In genomic region chr7:73557671-73558265, GRCm38 (mm10) we compare ENCODE assay signal across 8 mouse cellular contexts. TPM values are rescaled to one million over a fixed set of nuclear protein-coding genes. Genes with fewer than 3 reads are reported as not detected.
A peak's percentile ranks its signal among the peaks of the same experiment; 100 is the strongest.
DNase-seq lines count a peak whose midpoint lies in the region; ATAC-seq and TF ChIP-seq lines count a peak whose summit lies in the region.

No protein-coding gene starts in this region.

- peaks cover 5% of the 10 kb centered on the region; the same call in 1 of the 2 replicates for H3K4me1 ChIP-seq in brown adipose tissue, adult 24 weeks (ENCODE audit: control insufficient read depth, insufficient read depth, insufficient read length, low read length)
- H3K4me1 ChIP-seq in forebrain, embryonic 14.5 days (ENCODE audit: control insufficient read depth, insufficient read depth, low read length): peaks cover 4% of the 10 kb centered on the region; the same call in 1 of the 2 replicates
- peaks cover 4% of the 10 kb centered on the region; the same call in 1 of the 2 replicates for H3K4me1 ChIP-seq in hindbrain, postnatal 0 days (ENCODE audit: insufficient read depth, low read length)
- H3K4me1 ChIP-seq in limb, embryonic 15.5 days: peaks cover 9% of the 10 kb centered on the region
- peaks cover 22% of the 10 kb centered on the region for H3K4me1 ChIP-seq in neural tube, embryonic 13.5 days (replicated peaks)

- TF ChIP-seq CTCF in hindbrain, postnatal 0 days (IDR thresholded peaks at IDR 0.05; ENCODE audit: low read depth): no peak

- H3K9me3 ChIP-seq in forebrain, embryonic 14.5 days (replicated peaks; ENCODE audit: control insufficient read depth, low read length): no peaks in the 10 kb centered on the region
- no peaks in the 10 kb centered on the region for H3K9me3 ChIP-seq in hindbrain, postnatal 0 days (ENCODE audit: low read length)
- H3K9me3 ChIP-seq in limb, embryonic 15.5 days: no peaks in the 10 kb centered on the region
- no peaks in the 10 kb centered on the region for H3K9me3 ChIP-seq in neural tube, embryonic 13.5 days

- H3K27ac ChIP-seq in brown adipose tissue, adult 24 weeks (replicated peaks; ENCODE audit: low read depth, low read length): peak overlapping the region; percentile 99
- H3K27ac ChIP-seq in forebrain, embryonic 14.5 days (ENCODE audit: low read depth, low read length): peak overlapping the region; percentile 100
- peak overlapping the region; percentile 100 for H3K27ac ChIP-seq in hindbrain, postnatal 0 days
- peak overlapping the region; percentile 100 for H3K27ac ChIP-seq in limb, embryonic 15.5 days
- peak overlapping the region; percentile 100 for H3K27ac ChIP-seq in neural tube, embryonic 13.5 days (replicated peaks)

- ATAC-seq in forebrain, embryonic 14.5 days: peak; percentile 6
- peak; percentile 3; the same call in 1 of the 2 replicates for ATAC-seq in hindbrain, postnatal 0 days
- no peak for ATAC-seq in limb, embryonic 15.5 days (ENCODE audit: insufficient number of reproducible peaks, low FRiP score, low TSS enrichment, low read depth)
- peak; percentile 44 for ATAC-seq in neural tube, embryonic 13.5 days (ENCODE audit: low read depth)

- peak; percentile 53 to 61 for DNase-seq in layer of hippocampus, postnatal 10 days (ENCODE audit: low spot score in 2 of 2)
- DNase-seq in layer of hippocampus, adult 9-10 months (ENCODE audit: low spot score): no peak
- DNase-seq in forebrain, embryonic 14.5 days (ENCODE audit: low spot score): no peak
- DNase-seq in hindbrain, postnatal 0 days (ENCODE audit: low spot score): peak; percentile 50
- peak; percentile 65 for DNase-seq in thymus, postnatal 14 days

- H3K36me3 ChIP-seq in forebrain, embryonic 14.5 days (ENCODE audit: control insufficient read depth, insufficient read depth, low read length): peaks cover under 1% of the 10 kb centered on the region
- no peaks in the 10 kb centered on the region for H3K36me3 ChIP-seq in hindbrain, postnatal 0 days (ENCODE audit: insufficient read depth, low read length)
- no peaks in the 10 kb centered on the region for H3K36me3 ChIP-seq in limb, embryonic 15.5 days
- H3K36me3 ChIP-seq in neural tube, embryonic 13.5 days: no peaks in the 10 kb centered on the region

- H3K9ac ChIP-seq in forebrain, embryonic 14.5 days (ENCODE audit: low read length): peak overlapping the region; percentile 100
- peak overlapping the region; percentile 100 for H3K9ac ChIP-seq in hindbrain, postnatal 0 days (replicated peaks; ENCODE audit: low read length)
- H3K9ac ChIP-seq in limb, embryonic 15.5 days: peak overlapping the region; percentile 100
- H3K9ac ChIP-seq in neural tube, embryonic 13.5 days: peak overlapping the region; percentile 100

- WGBS in forebrain, embryonic 14.5 days: under 1% methylated on average over 66 of the region's 80 CpGs
- under 1% methylated on average over 74 of the region's 80 CpGs for WGBS in hindbrain, postnatal 0 days
- 1% methylated on average over 72 of the region's 80 CpGs for WGBS in limb, embryonic 15.5 days
- under 1% methylated on average over 78 of the region's 80 CpGs for WGBS in neural tube, embryonic 13.5 days

- H3K4me3 ChIP-seq in brown adipose tissue, adult 24 weeks (ENCODE audit: insufficient read depth, low read depth, low read length): peak overlapping the region; percentile 99
- H3K4me3 ChIP-seq in forebrain, embryonic 14.5 days (ENCODE audit: low read depth, low read length): peak overlapping the region; percentile 100
- peak overlapping the region; percentile 100 for H3K4me3 ChIP-seq in hindbrain, postnatal 0 days (ENCODE audit: low read length)
- H3K4me3 ChIP-seq in limb, embryonic 15.5 days: peak overlapping the region; percentile 92
- H3K4me3 ChIP-seq in neural tube, embryonic 13.5 days: peak overlapping the region; percentile 100

- no peaks in the 10 kb centered on the region for H3K27me3 ChIP-seq in forebrain, embryonic 14.5 days (replicated peaks; ENCODE audit: control insufficient read depth, insufficient read depth, low read length)
- no peaks in the 10 kb centered on the region for H3K27me3 ChIP-seq in hindbrain, postnatal 0 days (ENCODE audit: insufficient read depth, low read length)
- no peaks in the 10 kb centered on the region for H3K27me3 ChIP-seq in limb, embryonic 15.5 days
- H3K27me3 ChIP-seq in neural tube, embryonic 13.5 days: no peaks in the 10 kb centered on the region

- no peak overlapping the region for H3K4me2 ChIP-seq in forebrain, embryonic 14.5 days (ENCODE audit: low read length)
- H3K4me2 ChIP-seq in hindbrain, postnatal 0 days (ENCODE audit: low read depth, low read length): no peak overlapping the region
- peak overlapping the region; percentile 49; the same call in 1 of the 2 replicates for H3K4me2 ChIP-seq in limb, embryonic 15.5 days
- H3K4me2 ChIP-seq in neural tube, embryonic 13.5 days: no peak overlapping the region; the same call in 1 of the 2 replicates

RNA-seq across cellular contexts. Expression of gene Chd2, which starts 16.1 kb away (rescaled TPM):
- 10 to 100 TPM; 47.7 to 50.3 TPM for total RNA-seq in layer of hippocampus, postnatal 10 days (2021)
- polyA plus RNA-seq in brown adipose tissue, adult 24 weeks (2012; ENCODE audit: insufficient read depth, insufficient read length, missing spikeins): 22.6 and 29.2 TPM in 2 replicates
- polyA plus RNA-seq in forebrain, embryonic 14.5 days (2014; fragmentation: Nextera tagmentation; extraction: Ambion mirVana): 40.2 and 43.4 TPM in 2 replicates
- 33.4 and 35.2 TPM in 2 replicates for total RNA-seq in hindbrain, postnatal 0 days (2014; rRNA removed)
- polyA plus RNA-seq in hindbrain, postnatal 0 days (2015; fragmentation: Nextera tagmentation; extraction: Ambion mirVana): 36.1 and 40.7 TPM in 2 replicates
- 48.6 and 51.7 TPM in 2 replicates for polyA plus RNA-seq in limb, embryonic 15.5 days (2015; fragmentation: Nextera tagmentation; extraction: Ambion mirVana)
- 34.6 and 45.5 TPM in 2 replicates for polyA plus RNA-seq in neural tube, embryonic 13.5 days (2015; fragmentation: Nextera tagmentation; extraction: Ambion mirVana)

Comparison
In these comparisons a context has a peak if more than half of its experiments do, and no peak if none do; other contexts are left out.
1. DNase-seq: peak in layer of hippocampus, postnatal 10 days (2 of 2), hindbrain, postnatal 0 days (single experiment) and thymus, postnatal 14 days (single experiment); none in layer of hippocampus, adult 9-10 months (single experiment) and forebrain, embryonic 14.5 days (single experiment).
2. Peak in every context shown above with its lines, with median percentiles within 50 percentile points of each other: H3K27ac ChIP-seq, H3K4me3 ChIP-seq and H3K9ac ChIP-seq.